Comparison of ENCODE assay signal across 21 mouse cellular contexts in the genomic region with DNA sequence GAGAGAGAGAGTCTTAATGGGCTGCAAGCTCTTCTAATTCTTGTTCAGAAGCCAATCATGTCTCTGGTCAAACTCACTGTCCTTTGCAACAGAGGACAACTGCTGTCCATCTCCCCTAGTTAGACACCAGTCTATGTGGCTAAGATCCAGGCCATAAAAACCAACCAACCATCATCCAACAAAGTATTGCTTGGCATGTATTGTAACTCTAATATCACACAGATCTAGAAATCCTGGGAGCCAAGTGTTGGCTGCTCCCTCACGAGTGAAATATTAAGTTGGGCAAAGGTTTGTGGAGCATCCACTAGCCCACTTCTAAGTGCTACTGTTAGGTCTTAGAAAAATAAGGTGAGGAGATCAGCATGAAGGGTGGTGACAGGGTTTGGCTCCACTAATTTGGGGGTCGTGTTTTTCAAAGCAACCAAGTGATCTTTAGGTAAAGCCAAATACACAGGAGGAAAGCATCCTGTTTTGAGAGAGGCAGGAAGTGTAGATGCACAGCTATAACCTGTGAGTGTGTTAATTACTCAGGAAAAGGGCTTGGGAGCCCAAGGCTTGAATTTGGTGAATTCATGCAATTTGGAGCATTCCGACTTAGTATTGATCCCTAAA. TPM values are rescaled to one million over a fixed set of nuclear protein-coding genes. Genes with fewer than 3 reads are reported as not detected.
DNase-seq lines count a peak whose midpoint lies in the region; ATAC-seq and TF ChIP-seq lines count a peak whose summit lies in the region.
"Had no signal": no experiment of that assay in that cellular context is flagged by ENCODE, and none has a peak within 500 bp of the region (broad histone marks: within the 10 kb centered on the region; RNA-seq: fewer than 3 reads in every experiment).

No protein-coding gene starts in this region.

- H3K27me3 ChIP-seq in hindbrain, embryonic 10.5 days (ENCODE audit: insufficient read depth, poor library complexity, severe bottlenecking), result no peaks in the 10 kb centered on the region
- H3K27me3 ChIP-seq in hindbrain, postnatal 0 days (ENCODE audit: insufficient read depth, low read length), result no peaks in the 10 kb centered on the region
- H3K27me3 ChIP-seq in midbrain, embryonic 10.5 days (ENCODE audit: low read depth, poor library complexity, severe bottlenecking), result no peaks in the 10 kb centered on the region
- no peaks in the 10 kb centered on the region for H3K27me3 ChIP-seq in midbrain, postnatal 0 days (ENCODE audit: insufficient read depth, low read length)
- no peaks in the 10 kb centered on the region for H3K27me3 ChIP-seq in forebrain, embryonic 14.5 days (replicated peaks; ENCODE audit: control insufficient read depth, insufficient read depth, low read length)
- H3K27me3 ChIP-seq in limb, embryonic 10.5 days (ENCODE audit: low read depth, poor library complexity, severe bottlenecking), result no peaks in the 10 kb centered on the region
- no peaks in the 10 kb centered on the region for H3K27me3 ChIP-seq in cerebellum, adult 2 months (ENCODE audit: control insufficient read depth, insufficient read depth, low read length)
- H3K27me3 ChIP-seq: heart, embryonic 12.5 days; hindbrain, embryonic 15.5 days had no signal

- no peak overlapping the region for H3K4me2 ChIP-seq in hindbrain, postnatal 0 days (ENCODE audit: low read depth, low read length)
- H3K4me2 ChIP-seq in midbrain, postnatal 0 days (ENCODE audit: low read depth, low read length, poor library complexity, severe bottlenecking), result no peak overlapping the region
- H3K4me2 ChIP-seq in forebrain, embryonic 14.5 days (ENCODE audit: low read length), result no peak overlapping the region

- peaks cover 96% of the 10 kb centered on the region for H3K4me1 ChIP-seq in hindbrain, embryonic 10.5 days (replicated peaks)
- H3K4me1 ChIP-seq in hindbrain, postnatal 0 days (ENCODE audit: insufficient read depth, low read length), result peaks cover 25% of the 10 kb centered on the region
- H3K4me1 ChIP-seq in midbrain, embryonic 10.5 days, result peaks cover 100% of the 10 kb centered on the region
- peaks cover 7% of the 10 kb centered on the region; the same call in 1 of the 2 replicates for H3K4me1 ChIP-seq in midbrain, postnatal 0 days (ENCODE audit: insufficient read depth, low read length)
- peaks cover 75% of the 10 kb centered on the region for H3K4me1 ChIP-seq in forebrain, embryonic 14.5 days (ENCODE audit: control insufficient read depth, insufficient read depth, low read length)
- H3K4me1 ChIP-seq in limb, embryonic 10.5 days, result peaks cover 75% of the 10 kb centered on the region
- peaks cover 3% of the 10 kb centered on the region; the same call in 1 of the 2 replicates for H3K4me1 ChIP-seq in cerebellum, adult 2 months (ENCODE audit: control insufficient read depth, insufficient read depth, low read length)

- 0 out of 2 replicates have a peak, but pooled peaks cover 10% of the 10 kb centered on the region for H3K36me3 ChIP-seq in hindbrain, embryonic 10.5 days
- no peaks in the 10 kb centered on the region for H3K36me3 ChIP-seq in hindbrain, postnatal 0 days (ENCODE audit: insufficient read depth, low read length)
- peaks cover 10% of the 10 kb centered on the region for H3K36me3 ChIP-seq in midbrain, embryonic 10.5 days
- no peaks in the 10 kb centered on the region for H3K36me3 ChIP-seq in midbrain, postnatal 0 days (ENCODE audit: insufficient read depth, low read length)
- H3K36me3 ChIP-seq in forebrain, embryonic 14.5 days (ENCODE audit: control insufficient read depth, insufficient read depth, low read length), result no peaks in the 10 kb centered on the region; the same call in 1 of the 2 replicates
- no peaks in the 10 kb centered on the region for H3K36me3 ChIP-seq in limb, embryonic 10.5 days
- H3K36me3 ChIP-seq: embryonic facial prominence, embryonic 13.5 days; heart, embryonic 12.5 days; hindbrain, embryonic 15.5 days had no signal

- no peak overlapping the region for H3K9ac ChIP-seq in hindbrain, postnatal 0 days (replicated peaks; ENCODE audit: low read length)
- H3K9ac ChIP-seq in midbrain, postnatal 0 days (replicated peaks; ENCODE audit: low read length, poor library complexity, severe bottlenecking), result no peak overlapping the region
- peak overlapping the region; percentile 76; the same call in 1 of the 2 replicates for H3K9ac ChIP-seq in forebrain, embryonic 14.5 days (ENCODE audit: low read length)

- no peak for TF ChIP-seq POLR2A in cerebellum, adult 2 months (IDR thresholded peaks at IDR 0.05; ENCODE audit: borderline replicate concordance, insufficient read depth, low read length)

- H3K4me3 ChIP-seq in hindbrain, embryonic 10.5 days, result peak overlapping the region; percentile 99
- no peak overlapping the region for H3K4me3 ChIP-seq in hindbrain, postnatal 0 days (ENCODE audit: low read length)
- H3K4me3 ChIP-seq in midbrain, embryonic 10.5 days, result peak overlapping the region; percentile 81
- H3K4me3 ChIP-seq in midbrain, postnatal 0 days (ENCODE audit: low read depth, low read length), result no peak overlapping the region
- H3K4me3 ChIP-seq in forebrain, embryonic 14.5 days (ENCODE audit: low read depth, low read length), result no peak overlapping the region
- no peak overlapping the region for H3K4me3 ChIP-seq in limb, embryonic 10.5 days
- H3K4me3 ChIP-seq in cerebellum, adult 2 months (replicated peaks; ENCODE audit: insufficient read depth, low read depth, low read length), result no peak overlapping the region
- H3K4me3 ChIP-seq: heart, embryonic 12.5 days; hindbrain, embryonic 15.5 days had no signal

- no peak for DNase-seq in hindbrain, embryonic 10.5 days (ENCODE audit: low spot score)
- DNase-seq in hindbrain, postnatal 0 days (ENCODE audit: low spot score), result no peak
- no peak for DNase-seq in midbrain, embryonic 10.5 days (ENCODE audit: low spot score)
- DNase-seq in midbrain, postnatal 0 days (ENCODE audit: low spot score), result no peak
- DNase-seq in forebrain, embryonic 14.5 days (ENCODE audit: low spot score), result peak; percentile 25
- no peak for DNase-seq in limb, embryonic 10.5 days (ENCODE audit: low spot score)
- DNase-seq in cerebellum, adult 2 months, result no peak
- no peak for DNase-seq in layer of hippocampus, adult 9-10 months (ENCODE audit: low spot score)
- DNase-seq: adrenal gland, adult 8-10 months; cerebellum, adult 9-10 months; gastrocnemius, postnatal 14 days; lung, postnatal 14 days; thymus, adult 2 months had no signal

- H3K27ac ChIP-seq in hindbrain, embryonic 10.5 days, result peak overlapping the region; percentile 100
- H3K27ac ChIP-seq in hindbrain, postnatal 0 days, result no peak overlapping the region
- peak overlapping the region; percentile 100 for H3K27ac ChIP-seq in midbrain, embryonic 10.5 days (replicated peaks)
- no peak overlapping the region for H3K27ac ChIP-seq in midbrain, postnatal 0 days (ENCODE audit: low read depth, low read length)
- no peak overlapping the region for H3K27ac ChIP-seq in forebrain, embryonic 14.5 days (ENCODE audit: low read depth, low read length)
- peak overlapping the region; percentile 96; the same call in 1 of the 2 replicates for H3K27ac ChIP-seq in limb, embryonic 10.5 days
- no peak overlapping the region for H3K27ac ChIP-seq in cerebellum, adult 2 months (ENCODE audit: insufficient read depth, low read length)
- H3K27ac ChIP-seq: embryonic facial prominence, embryonic 13.5 days; hindbrain, embryonic 15.5 days had no signal

- no peaks in the 10 kb centered on the region for H3K9me3 ChIP-seq in hindbrain, embryonic 10.5 days
- H3K9me3 ChIP-seq in hindbrain, postnatal 0 days (ENCODE audit: low read length), result no peaks in the 10 kb centered on the region
- no peaks in the 10 kb centered on the region for H3K9me3 ChIP-seq in midbrain, embryonic 10.5 days (replicated peaks)
- H3K9me3 ChIP-seq in midbrain, postnatal 0 days (ENCODE audit: low read length), result no peaks in the 10 kb centered on the region
- H3K9me3 ChIP-seq in forebrain, embryonic 14.5 days (replicated peaks; ENCODE audit: control insufficient read depth, low read length), result no peaks in the 10 kb centered on the region
- no peaks in the 10 kb centered on the region for H3K9me3 ChIP-seq in limb, embryonic 10.5 days (replicated peaks)
- H3K9me3 ChIP-seq: embryonic facial prominence, embryonic 13.5 days; heart, embryonic 12.5 days; hindbrain, embryonic 15.5 days had no signal

- no peak for TF ChIP-seq CTCF in hindbrain, postnatal 0 days (IDR thresholded peaks at IDR 0.05; ENCODE audit: low read depth)
- no peak for TF ChIP-seq CTCF in midbrain, postnatal 0 days (IDR thresholded peaks at IDR 0.05)
- no peak for TF ChIP-seq CTCF in cerebellum, adult 2 months (IDR thresholded peaks at IDR 0.05; ENCODE audit: borderline replicate concordance, insufficient read depth, low read depth, low read length)

- no peak for ATAC-seq in hindbrain, postnatal 0 days
- ATAC-seq in midbrain, postnatal 0 days (ENCODE audit: low FRiP score), result no peak
- ATAC-seq in forebrain, embryonic 14.5 days, result no peak

- 37% methylated on average over 3 of the region's 3 CpGs for WGBS in hindbrain, embryonic 10.5 days
- WGBS in hindbrain, postnatal 0 days, result 56% methylated on average over 3 of the region's 3 CpGs
- WGBS in midbrain, embryonic 10.5 days, result 43% methylated on average over 3 of the region's 3 CpGs
- WGBS in midbrain, postnatal 0 days, result 61% methylated on average over 3 of the region's 3 CpGs
- 43% methylated on average over 3 of the region's 3 CpGs for WGBS in forebrain, embryonic 14.5 days
- 39% methylated on average over 3 of the region's 3 CpGs for WGBS in limb, embryonic 10.5 days
- 62% methylated on average over 3 of the region's 3 CpGs for WGBS in cerebellum, adult 2 months

RNA-seq across cellular contexts. Expression of a gene that starts 0.7 kb away (rescaled TPM):
- 17.5 and 22.5 TPM in 2 replicates for polyA plus RNA-seq in hindbrain, embryonic 10.5 days (2016; fragmentation: Nextera tagmentation; extraction: Ambion mirVana)
- total RNA-seq in hindbrain, postnatal 0 days (2014; rRNA removed), result 2.3 and 3.7 TPM in 2 replicates
- 9.0 and 9.9 TPM in 2 replicates for polyA plus RNA-seq in hindbrain, postnatal 0 days (2015; fragmentation: Nextera tagmentation; extraction: Ambion mirVana)
- polyA plus RNA-seq in midbrain, embryonic 10.5 days (2016; fragmentation: Nextera tagmentation; extraction: Ambion mirVana), result 25.0 and 25.1 TPM in 2 replicates
- total RNA-seq in midbrain, postnatal 0 days (2014; rRNA removed), result 2.4 and 3.6 TPM in 2 replicates
- polyA plus RNA-seq in midbrain, postnatal 0 days (2015; fragmentation: Nextera tagmentation; extraction: Ambion mirVana), result 9.7 and 10.3 TPM in 2 replicates
- 9.9 and 11.7 TPM in 2 replicates for polyA plus RNA-seq in forebrain, embryonic 14.5 days (2014; fragmentation: Nextera tagmentation; extraction: Ambion mirVana)
- 11.5 and 11.6 TPM in 2 replicates for polyA plus RNA-seq in limb, embryonic 10.5 days (2016; fragmentation: Nextera tagmentation; extraction: Ambion mirVana)
- polyA plus RNA-seq in cerebellum, adult 2 months (2012; rRNA removed), result 2.6 and 3.0 TPM in 2 replicates

RNA-seq across cellular contexts. Expression of a gene that starts 10.6 kb away (rescaled TPM):
- polyA plus RNA-seq in hindbrain, embryonic 10.5 days (2016; fragmentation: Nextera tagmentation; extraction: Ambion mirVana), result 19.3 and 21.9 TPM in 2 replicates
- 14.1 and 22.7 TPM in 2 replicates for total RNA-seq in hindbrain, postnatal 0 days (2014; rRNA removed)
- polyA plus RNA-seq in hindbrain, postnatal 0 days (2015; fragmentation: Nextera tagmentation; extraction: Ambion mirVana), result 4.4 and 5.0 TPM in 2 replicates
- 19.3 and 22.7 TPM in 2 replicates for polyA plus RNA-seq in midbrain, embryonic 10.5 days (2016; fragmentation: Nextera tagmentation; extraction: Ambion mirVana)
- 12.1 and 12.4 TPM in 2 replicates for total RNA-seq in midbrain, postnatal 0 days (2014; rRNA removed)
- polyA plus RNA-seq in midbrain, postnatal 0 days (2015; fragmentation: Nextera tagmentation; extraction: Ambion mirVana), result 3.5 and 4.3 TPM in 2 replicates
- 10.8 and 13.2 TPM in 2 replicates for polyA plus RNA-seq in forebrain, embryonic 14.5 days (2014; fragmentation: Nextera tagmentation; extraction: Ambion mirVana)
- 7.0 and 11.5 TPM in 2 replicates for polyA plus RNA-seq in limb, embryonic 10.5 days (2016; fragmentation: Nextera tagmentation; extraction: Ambion mirVana)
- 4.8 and 5.7 TPM in 2 replicates for polyA plus RNA-seq in cerebellum, adult 2 months (2012; rRNA removed)

RNA-seq across cellular contexts. Expression of a gene that starts 16.8 kb away (rescaled TPM):
- polyA plus RNA-seq in hindbrain, embryonic 10.5 days (2016; fragmentation: Nextera tagmentation; extraction: Ambion mirVana), result 65.0 and 66.0 TPM in 2 replicates
- total RNA-seq in hindbrain, postnatal 0 days (2014; rRNA removed), result 20.1 and 25.6 TPM in 2 replicates
- polyA plus RNA-seq in hindbrain, postnatal 0 days (2015; fragmentation: Nextera tagmentation; extraction: Ambion mirVana), result 30.0 and 34.6 TPM in 2 replicates
- polyA plus RNA-seq in midbrain, embryonic 10.5 days (2016; fragmentation: Nextera tagmentation; extraction: Ambion mirVana), result 66.9 and 71.0 TPM in 2 replicates
- total RNA-seq in midbrain, postnatal 0 days (2014; rRNA removed), result 22.7 and 96.5 TPM in 2 replicates
- 23.9 and 28.9 TPM in 2 replicates for polyA plus RNA-seq in midbrain, postnatal 0 days (2015; fragmentation: Nextera tagmentation; extraction: Ambion mirVana)
- 38.7 and 43.5 TPM in 2 replicates for polyA plus RNA-seq in forebrain, embryonic 14.5 days (2014; fragmentation: Nextera tagmentation; extraction: Ambion mirVana)
- polyA plus RNA-seq in limb, embryonic 10.5 days (2016; fragmentation: Nextera tagmentation; extraction: Ambion mirVana), result 56.9 and 65.3 TPM in 2 replicates
- polyA plus RNA-seq in cerebellum, adult 2 months (2012; rRNA removed), result 45.6 and 46.7 TPM in 2 replicates

RNA-seq across cellular contexts. Expression of a gene that starts 41.5 kb away (rescaled TPM):
- polyA plus RNA-seq in hindbrain, embryonic 10.5 days (2016; fragmentation: Nextera tagmentation; extraction: Ambion mirVana), result not detected in 2 replicates
- not detected in 2 replicates for total RNA-seq in hindbrain, postnatal 0 days (2014; rRNA removed)
- not detected in 2 replicates for polyA plus RNA-seq in hindbrain, postnatal 0 days (2015; fragmentation: Nextera tagmentation; extraction: Ambion mirVana)
- not detected in 2 replicates for polyA plus RNA-seq in midbrain, embryonic 10.5 days (2016; fragmentation: Nextera tagmentation; extraction: Ambion mirVana)
- not detected in 2 replicates for total RNA-seq in midbrain, postnatal 0 days (2014; rRNA removed)
- polyA plus RNA-seq in midbrain, postnatal 0 days (2015; fragmentation: Nextera tagmentation; extraction: Ambion mirVana), result not detected in 2 replicates
- polyA plus RNA-seq in forebrain, embryonic 14.5 days (2014; fragmentation: Nextera tagmentation; extraction: Ambion mirVana), result not detected in 2 replicates
- polyA plus RNA-seq in limb, embryonic 10.5 days (2016; fragmentation: Nextera tagmentation; extraction: Ambion mirVana), result not detected in 2 replicates
- polyA plus RNA-seq in cerebellum, adult 2 months (2012; rRNA removed), result not detected in 2 replicates
- total RNA-seq: adrenal gland, adult 8-10 months; ES-E14; gastrocnemius, postnatal 14 days; layer of hippocampus, adult 18-20 months; left cerebral cortex, postnatal 14 days; liver, adult 2 months had no signal
- polyA plus RNA-seq: C2C12; embryonic facial prominence, embryonic 13.5 days; heart, embryonic 12.5 days; hindbrain, embryonic 15.5 days; liver, adult 2 months; thymus, adult 2 months had no signal

Comparison
In these comparisons a context has a peak if more than half of its experiments do, and no peak if none do; other contexts are left out.
1. H3K27ac ChIP-seq: peak in hindbrain, embryonic 10.5 days (single experiment), midbrain, embryonic 10.5 days (single experiment) and limb, embryonic 10.5 days (single experiment); none in hindbrain, postnatal 0 days (single experiment), midbrain, postnatal 0 days (single experiment), forebrain, embryonic 14.5 days (single experiment) and cerebellum, adult 2 months (single experiment).
2. H3K4me3 ChIP-seq: peak in hindbrain, embryonic 10.5 days (single experiment) and midbrain, embryonic 10.5 days (single experiment); none in hindbrain, postnatal 0 days (single experiment), midbrain, postnatal 0 days (single experiment), forebrain, embryonic 14.5 days (single experiment), limb, embryonic 10.5 days (single experiment) and cerebellum, adult 2 months (single experiment).